Mouse (Mus musculus): ENCODE measurements around the gene Tcl1. TPM values are rescaled to one million over a fixed set of nuclear protein-coding genes. Genes with fewer than 3 reads are reported as not detected.

The Tcl1 gene
- total RNA-seq (2023): not detected

DNA sequence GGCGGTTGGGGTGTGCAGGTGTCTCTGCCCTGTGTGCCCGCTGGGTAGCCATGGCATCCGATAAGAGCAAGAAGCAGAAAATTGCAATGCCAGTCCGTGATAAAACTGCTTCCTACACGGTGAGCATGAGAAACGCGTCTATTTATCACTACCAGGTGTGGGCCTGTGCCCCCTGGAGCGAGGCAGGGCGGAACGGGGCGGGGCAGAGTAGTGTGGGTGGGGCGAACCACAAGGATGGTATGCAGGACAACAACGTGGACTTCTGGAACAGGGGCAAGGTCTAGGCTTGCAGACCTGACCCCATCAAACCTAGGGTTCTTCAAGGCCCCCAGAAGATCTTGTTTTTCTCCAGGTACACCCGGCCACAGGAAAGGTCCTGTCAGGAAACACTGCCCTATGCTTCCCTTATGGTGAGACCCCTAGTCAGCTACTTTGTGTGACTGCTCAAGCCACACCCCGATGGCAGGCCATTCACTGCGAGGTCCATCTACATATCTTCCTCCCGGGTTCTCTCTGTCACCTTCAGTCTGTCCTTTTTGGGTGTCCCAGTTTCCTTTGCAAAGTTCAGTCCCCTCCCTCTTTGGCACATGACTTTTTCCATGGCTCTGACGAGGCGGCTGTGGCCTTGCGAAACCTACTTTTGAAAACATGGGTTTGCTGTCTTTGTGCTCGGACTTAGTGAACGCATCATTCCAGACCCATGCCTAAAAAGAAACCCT is at the start of gene Tcl1:
Tcl1 (minus strand) TSS at position 193 of the 719 bp plus-strand sequence.

DNA sequence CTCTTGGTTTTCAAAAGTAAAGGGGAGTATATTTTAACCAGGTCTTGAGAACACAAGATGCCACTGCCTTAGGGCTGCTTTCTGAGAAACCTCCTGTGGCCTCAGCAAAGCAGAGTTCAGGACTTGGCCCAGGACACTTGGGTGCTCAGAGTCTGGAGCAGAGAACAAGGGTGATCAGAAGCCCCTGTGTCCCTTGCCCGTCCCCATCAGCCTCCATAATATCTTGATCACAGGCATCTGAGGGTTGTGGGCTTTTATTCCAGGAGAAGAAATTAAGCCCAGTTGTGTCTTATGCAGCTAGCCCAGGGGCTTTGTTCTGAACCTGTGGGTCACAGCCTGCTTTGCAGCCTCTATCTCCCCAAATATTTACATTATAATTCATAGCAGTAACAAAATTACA is 20.9 kb downstream of the Tcl1 start, which contains the start of gene Tcl1b4:
Tcl1b4 (plus strand) TSS at position 301 of the 400 bp plus-strand sequence.

DNA sequence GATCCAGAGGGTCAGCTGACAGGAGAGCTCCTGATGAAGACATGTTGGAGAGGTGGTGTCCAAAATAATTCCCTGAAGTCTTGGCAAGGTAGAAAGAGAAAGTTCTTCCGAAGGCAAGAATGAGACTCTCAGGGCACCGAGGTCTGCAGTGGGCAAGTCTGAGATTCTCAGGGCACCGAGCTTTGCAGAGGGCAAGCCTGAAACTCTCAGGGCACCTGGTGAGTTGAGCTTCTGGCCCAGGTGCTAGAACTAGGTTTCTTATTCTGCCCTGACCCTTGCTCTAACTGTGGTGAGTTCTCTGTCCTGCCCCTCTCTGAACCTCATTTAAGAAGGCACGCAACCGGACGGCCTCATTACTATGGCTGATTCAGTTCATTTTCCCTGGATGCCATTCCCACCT is 31.9 kb downstream of the Tcl1 start, which contains the start of gene Tcl1b3:
Tcl1b3 (plus strand) TSS at position 301 of the 400 bp plus-strand sequence.

DNA sequence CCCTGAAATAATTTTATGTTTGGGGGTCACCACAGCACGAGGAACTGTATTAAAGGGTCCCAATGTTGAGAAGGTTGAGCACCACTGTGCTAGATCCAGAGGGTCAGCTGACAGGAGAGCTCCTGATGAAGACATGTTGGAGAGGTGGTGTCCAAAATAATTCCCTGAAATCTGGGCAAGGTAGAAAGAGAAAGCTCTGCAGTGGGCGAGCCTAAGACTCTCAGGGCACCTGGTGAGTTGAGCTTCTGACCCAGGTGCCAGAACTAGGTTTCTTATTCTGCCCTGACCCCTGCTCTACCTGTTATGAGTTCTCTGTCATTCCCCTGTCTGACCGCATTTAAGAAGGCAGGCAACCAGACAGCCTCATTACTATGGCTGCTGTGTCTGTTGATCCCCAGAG is 46.5 kb downstream of the Tcl1 start, which contains the start of gene Tcl1b5:
Tcl1b5 (plus strand) TSS at position 301 of the 400 bp plus-strand sequence.

Other genes starting within 250 kb of the Tcl1 start
- 8.1 TPM for gene Syne3, start 213.0 kb downstream of the Tcl1 start, total RNA-seq (2023)
- 30.7 TPM for gene Glrx5, start 190.1 kb downstream of the Tcl1 start, total RNA-seq (2023)
- not detected for gene Tcl1b2, start 76.8 kb downstream of the Tcl1 start, total RNA-seq (2023)
- gene Tcl1b1, start 63.1 kb downstream of the Tcl1 start, total RNA-seq (2023): not detected
- not detected for gene Tcl1b5, start 46.4 kb downstream of the Tcl1 start, total RNA-seq (2023)
- not detected for gene Tcl1b3, start 31.8 kb downstream of the Tcl1 start, total RNA-seq (2023)
- gene Tcl1b4, start 20.8 kb downstream of the Tcl1 start, total RNA-seq (2023): not detected
- gene Tunar, start 111.1 kb upstream of the Tcl1 start, total RNA-seq (2023): not detected
- gene D430019H16Rik, start 231.1 kb upstream of the Tcl1 start, total RNA-seq (2023): not detected